Mouse (Mus musculus): Measurements from ENCODE around the gene Fbxo28.

GRCm38 (mm10) chr1:182378205-182378835, 36.9 kb upstream of the Fbxo28 start:
- no peak for TF ChIP-seq CTCF (IDR thresholded peaks at IDR 0.05; ENCODE audit: borderline replicate concordance, insufficient read depth, low read depth, low read length)
- no peak for TF ChIP-seq POLR2A (IDR thresholded peaks at IDR 0.05; ENCODE audit: borderline replicate concordance, insufficient read depth, low read length)
